Mouse (Mus musculus): ENCODE measurements around the gene Klrb1c.
A peak's percentile ranks its signal among the peaks of the same experiment; 100 is the strongest.
"Not testable (repeated sequence)": the region's sequence is repeated elsewhere in the genome, so short reads cannot be mapped to it uniquely, and the experiment has no call there.

The Klrb1c gene

GRCm38 (mm10) chr6:128755402-128755763 is 33.6 kb downstream of the Klrb1c start:
- not testable (repeated sequence) for DNase-seq (ENCODE audit: low spot score)

GRCm38 (mm10) chr6:128754748-128755401 is 34.1 kb downstream of the Klrb1c start:
- not testable (repeated sequence) for DNase-seq (ENCODE audit: low spot score)

- DNase-seq (ENCODE audit: low spot score): not testable (repeated sequence)
Observed at GRCm38 (mm10) chr6:128754265-128754664, 34.8 kb downstream of the Klrb1c start.

GRCm38 (mm10) chr6:128753610-128754224 is 35.3 kb downstream of the Klrb1c start:
- peak; percentile 73 for DNase-seq (ENCODE audit: low spot score)

- DNase-seq (ENCODE audit: low spot score): not testable (repeated sequence)
Observed at GRCm38 (mm10) chr6:128747006-128747405, 42.0 kb downstream of the Klrb1c start.

- no peak for DNase-seq (ENCODE audit: low spot score)
Observed at GRCm38 (mm10) chr6:128737445-128737844, 51.6 kb downstream of the Klrb1c start.

- DNase-seq (ENCODE audit: low spot score): no peak
Observed at GRCm38 (mm10) chr6:128736100-128736499, 52.9 kb downstream of the Klrb1c start.

GRCm38 (mm10) chr6:128734896-128735295 is 54.1 kb downstream of the Klrb1c start:
- no peak for DNase-seq (ENCODE audit: low spot score)

GRCm38 (mm10) chr6:128733908-128734679 is 54.9 kb downstream of the Klrb1c start:
- no peak for DNase-seq (ENCODE audit: low spot score)

- no peak for DNase-seq (ENCODE audit: low spot score)
Observed at GRCm38 (mm10) chr6:128732032-128732431, 57.0 kb downstream of the Klrb1c start.
